Comparison of ENCODE assay signal across 18 mouse cellular contexts in the genomic region with DNA sequence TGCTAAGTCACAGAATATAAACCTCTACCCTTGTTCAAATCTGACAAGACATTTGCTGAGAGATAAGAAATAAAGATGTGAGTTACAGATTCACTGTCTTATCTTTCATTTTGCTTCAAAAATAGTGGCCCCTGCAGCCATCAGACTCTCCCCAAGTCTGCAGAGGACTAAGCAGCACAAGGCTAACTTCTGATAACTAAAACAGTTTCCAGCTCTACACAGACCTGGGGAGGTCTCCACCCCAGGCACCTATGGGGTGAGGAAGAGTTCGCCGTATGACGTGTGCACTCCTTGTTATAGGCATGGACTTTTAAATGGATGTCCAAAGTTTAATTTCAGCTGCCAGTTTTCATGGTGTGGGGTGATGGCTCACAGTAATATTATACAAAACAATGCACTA. TPM values are rescaled to one million over a fixed set of nuclear protein-coding genes. Genes with fewer than 3 reads are reported as not detected.
"Had no signal": no experiment of that assay in that cellular context is flagged by ENCODE, and none has a peak within 500 bp of the region (broad histone marks: within the 10 kb centered on the region; RNA-seq: fewer than 3 reads in every experiment).

No protein-coding gene starts in this region.

- H3K9me3 ChIP-seq: neural tube, embryonic 13.5 days; neural tube, embryonic 15.5 days; stomach, embryonic 15.5 days had no signal

- H3K4me1 ChIP-seq: neural tube, embryonic 15.5 days; stomach, embryonic 15.5 days had no signal

- H3K9ac ChIP-seq: neural tube, embryonic 13.5 days; neural tube, embryonic 15.5 days; stomach, embryonic 15.5 days had no signal

- H3K4me3 ChIP-seq: neural tube, embryonic 13.5 days; neural tube, embryonic 15.5 days; stomach, embryonic 15.5 days had no signal

- H3K27me3 ChIP-seq: neural tube, embryonic 13.5 days; neural tube, embryonic 15.5 days; stomach, embryonic 15.5 days had no signal

- H3K27ac ChIP-seq: neural tube, embryonic 13.5 days; neural tube, embryonic 15.5 days; stomach, embryonic 15.5 days; stomach, postnatal 0 days had no signal

- H3K36me3 ChIP-seq: neural tube, embryonic 13.5 days; neural tube, embryonic 15.5 days; stomach, embryonic 15.5 days had no signal

- H3K4me2 ChIP-seq: neural tube, embryonic 13.5 days; neural tube, embryonic 15.5 days; stomach, embryonic 15.5 days had no signal

- DNase-seq: retina, postnatal 1 day; right cerebral cortex, adult 18-20 months; right cerebral cortex, postnatal 14 days; right cerebral cortex, postnatal 25 days; right cerebral cortex, postnatal 4 days; spleen, adult 18-20 months; thymus, adult 18-20 months; thymus, adult 2 months; thymus, postnatal 14 days; thymus, postnatal 25 days; thymus, postnatal 36 days; thymus, postnatal 4 days had no signal

RNA-seq across cellular contexts. Expression of a gene that starts 10.1 kb away (rescaled TPM):
- polyA plus RNA-seq: neural tube, embryonic 13.5 days; neural tube, embryonic 14.5 days; neural tube, embryonic 15.5 days; small intestine, adult 2 months had no signal
